Mouse (Mus musculus): ENCODE measurements around the gene Slc27a4. TPM values are rescaled to one million over a fixed set of nuclear protein-coding genes. Genes with fewer than 3 reads are reported as not detected.

Gene Slc27a4
- polyA plus RNA-seq (2021; fragmentation: Nextera tagmentation): 13.8 and 14.8 TPM in 2 replicates
- long read RNA-seq, experiment 1, full-length matches to known transcripts: 20 of 63 reads
- long read RNA-seq, experiment 1, partial matches to known transcripts: 42 of 63 reads
- long read RNA-seq, experiment 1, other reads (novel, unspliced or antisense): 1 of 63 reads
- long read RNA-seq, experiment 2, full-length matches to known transcripts: 178 of 218 reads
- long read RNA-seq, experiment 2, partial matches to known transcripts: 30 of 218 reads
- long read RNA-seq, experiment 2, other reads (novel, unspliced or antisense): 10 of 218 reads

GRCm38 (mm10) chr2:29802075-29802826 lies at the start of gene Slc27a4:
Slc27a4 (plus strand) TSS chr2:29802634.

DNA sequence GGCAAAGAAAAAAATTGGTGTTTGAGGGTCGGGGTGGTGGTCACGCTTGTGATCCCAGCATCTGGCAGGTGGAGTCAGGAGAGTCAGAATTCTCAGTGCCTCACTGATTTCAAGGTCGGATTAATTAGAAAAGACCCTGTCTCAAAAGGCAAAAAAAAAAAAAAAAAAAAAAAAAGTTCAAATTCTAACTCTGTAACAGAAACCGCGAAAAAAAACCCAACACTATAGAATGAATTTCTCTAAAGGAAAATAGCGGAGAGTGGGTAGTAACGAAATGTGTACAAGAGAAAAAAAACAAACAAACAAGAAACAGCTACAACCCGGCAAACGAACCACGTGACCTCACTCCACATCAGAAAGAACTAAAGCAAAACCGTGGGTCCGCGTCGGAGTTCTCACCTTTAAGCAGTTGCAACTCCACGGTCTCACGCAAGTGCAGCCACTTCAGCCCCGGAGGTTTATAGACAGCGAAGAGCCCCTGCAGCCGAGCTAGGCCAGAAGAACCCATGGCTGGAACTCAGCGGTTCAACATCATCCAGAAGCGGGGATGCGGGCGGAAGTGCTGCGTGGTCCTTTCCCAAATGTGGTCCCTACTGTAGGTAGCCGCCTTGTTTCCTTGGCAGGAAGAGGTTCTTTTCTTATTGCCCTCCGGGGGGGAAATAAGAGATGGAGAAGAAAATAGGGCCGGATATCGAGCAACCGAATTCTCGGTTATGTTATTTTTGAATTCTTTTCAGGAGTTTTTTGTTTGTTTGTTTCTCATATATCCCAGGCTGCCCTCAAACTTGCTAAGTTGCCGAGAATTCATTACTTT lies 15.1 kb upstream of the Slc27a4 start, which contains the start of gene Coq4:
Gene Coq4 (plus strand): TSS at position 390 of the 814 bp plus-strand sequence.

DNA sequence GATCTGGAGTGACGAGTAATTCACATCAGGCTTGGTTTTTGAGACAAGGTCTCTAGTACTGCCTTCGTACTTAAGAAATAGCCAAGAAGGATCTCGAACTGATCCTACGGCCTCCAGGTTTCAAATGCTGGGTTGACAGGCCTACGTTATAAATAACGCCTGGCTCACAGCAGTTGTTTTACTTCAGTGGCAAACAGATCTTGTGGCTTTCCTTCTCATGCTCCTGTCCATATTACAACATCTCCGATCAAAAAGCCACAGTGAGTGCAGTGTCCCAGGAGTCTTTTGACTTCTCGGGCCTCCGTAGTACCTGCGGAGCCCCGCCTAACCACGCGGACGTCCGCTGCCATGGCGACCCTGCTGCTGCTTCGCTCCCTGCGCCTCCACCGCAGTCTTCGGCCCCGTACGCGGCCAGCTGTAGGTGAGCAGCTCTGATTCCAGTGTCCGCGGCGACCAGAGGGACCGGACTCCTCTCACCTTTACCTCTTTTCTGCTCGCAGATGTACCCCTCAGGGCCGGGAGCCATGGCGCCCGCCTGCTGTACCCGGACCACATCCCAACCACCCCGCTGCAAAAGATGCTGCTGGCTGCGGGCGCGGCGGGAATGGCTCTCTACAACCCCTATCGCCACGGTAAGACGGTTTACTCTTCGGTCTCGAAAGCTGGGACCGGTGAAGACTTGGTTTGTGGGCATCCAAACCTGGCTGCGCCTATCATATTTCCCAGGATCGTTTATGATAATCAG lies 14.3 kb upstream of the Slc27a4 start, which contains the start of gene Trub2:
Gene Trub2 (minus strand): TSS at position 566 of the 745 bp plus-strand sequence.

GRCm38 (mm10) chr2:29820025-29820817 lies 17.8 kb downstream of the Slc27a4 start, which contains the start of gene Urm1:
Urm1 (plus strand) TSS chr2:29820075.

Small RNA genes lying within 50 kb of the gene (microRNA-seq; reads per million reads assigned to microRNA genes)
- not detected for gene Mir219a-2
- gene Mir219b: not detected

Other genes with a start within 250 kb of the Slc27a4 start
- 5.3 and 6.0 TPM in 2 replicates for gene Rapgef1, start 182.9 kb upstream of the Slc27a4 start, polyA plus RNA-seq (2021; fragmentation: Nextera tagmentation)
- gene Gm13420, start 50.9 kb upstream of the Slc27a4 start, polyA plus RNA-seq (2021; fragmentation: Nextera tagmentation): 0.21 and 0.73 TPM in 2 replicates
- gene Gm13547, start 43.3 kb upstream of the Slc27a4 start, polyA plus RNA-seq (2021; fragmentation: Nextera tagmentation): not detected in 2 replicates
- 36.6 and 40.7 TPM in 2 replicates for gene Coq4, start 15.1 kb upstream of the Slc27a4 start, polyA plus RNA-seq (2021; fragmentation: Nextera tagmentation)
- gene Trub2, start 14.1 kb upstream of the Slc27a4 start, polyA plus RNA-seq (2021; fragmentation: Nextera tagmentation): 12.7 and 13.2 TPM in 2 replicates
- 1.6 and 3.3 TPM in 2 replicates for gene Urm1, start 17.4 kb downstream of the Slc27a4 start, polyA plus RNA-seq (2021; fragmentation: Nextera tagmentation)
- 3.3 and 3.5 TPM in 2 replicates for gene Cercam, start 66.5 kb downstream of the Slc27a4 start, polyA plus RNA-seq (2021; fragmentation: Nextera tagmentation)
- 20.4 and 21.1 TPM in 2 replicates for gene Odf2, start 86.6 kb downstream of the Slc27a4 start, polyA plus RNA-seq (2021; fragmentation: Nextera tagmentation)
- 30.3 and 35.1 TPM in 2 replicates for gene Gle1, start 132.8 kb downstream of the Slc27a4 start, polyA plus RNA-seq (2021; fragmentation: Nextera tagmentation)
- 177 and 197 TPM in 2 replicates for gene Sptan1, start 162.9 kb downstream of the Slc27a4 start, polyA plus RNA-seq (2021; fragmentation: Nextera tagmentation)
- gene Wdr34, start 246.2 kb downstream of the Slc27a4 start, polyA plus RNA-seq (2021; fragmentation: Nextera tagmentation): 39.2 and 40.9 TPM in 2 replicates

All from layer of hippocampus, adult 6 months (tissue).